In genomic region chr6:13650854-13651253, GRCm38 (mm10) we compare ENCODE assay signal across 23 mouse cellular contexts. TPM values are rescaled to one million over a fixed set of nuclear protein-coding genes. Genes with fewer than 3 reads are reported as not detected.
DNase-seq lines count a peak whose midpoint lies in the region; ATAC-seq and TF ChIP-seq lines count a peak whose summit lies in the region.
"Had no signal": no experiment of that assay in that cellular context is flagged by ENCODE, and none has a peak within 500 bp of the region (broad histone marks: within the 10 kb centered on the region; RNA-seq: fewer than 3 reads in every experiment).

No protein-coding gene starts in this region.

- H3K36me3 ChIP-seq in spleen, adult 2 months (ENCODE audit: control insufficient read depth, insufficient read depth, low read length), result peaks cover 3% of the 10 kb centered on the region; the same call in 1 of the 2 replicates

- 72% methylated on average over 3 of the region's 3 CpGs for WGBS in spleen, adult 2 months

- peak; percentile 67 for ATAC-seq in CD4-positive, CD25-positive, alpha-beta regulatory T cell, adult 4 months
- ATAC-seq in inflammation-experienced regulatory T-cells, adult 6 months, result peak; percentile 79
- ATAC-seq: forebrain, embryonic 14.5 days; forebrain, postnatal 0 days; hindbrain, embryonic 16.5 days; intestine, embryonic 16.5 days had no signal

- intact Hi-C loops in heart, postnatal 14 days (cut with DNase I), result no loop called here

- H3K27me3 ChIP-seq in spleen, adult 2 months (ENCODE audit: control insufficient read depth, insufficient read depth, low read length), result no peaks in the 10 kb centered on the region
- H3K27me3 ChIP-seq: embryonic facial prominence, embryonic 12.5 days; embryonic facial prominence, embryonic 15.5 days; hindbrain, embryonic 12.5 days had no signal

- DNase-seq in spleen, adult 2 months (ENCODE audit: low read depth in 1 of 2, low spot score in 2 of 2), result no peak
- no peak for DNase-seq in spleen, postnatal 4 days (ENCODE audit: low spot score in 2 of 2)
- no peak for DNase-seq in layer of hippocampus, adult 8-10 months (ENCODE audit: low spot score in 2 of 2)
- no peak for DNase-seq in heart, postnatal 14 days
- DNase-seq: adrenal gland, adult 2 months; adrenal gland, postnatal 14 days; cerebellum, adult 11 months; cerebellum, adult 2 months; cerebellum, adult 9-11 months; cerebellum, postnatal 25 days; forebrain, postnatal 0 days; gastrocnemius, adult 2 months; gastrocnemius, postnatal 14 days; heart, adult 11 months; heart, postnatal 36 days had no signal

- no peak for TF ChIP-seq CTCF in spleen, adult 2 months (IDR thresholded peaks at IDR 0.05; ENCODE audit: extremely low read depth, insufficient read depth, insufficient read length, insufficient replicate concordance)

- peaks cover 2% of the 10 kb centered on the region; the same call in 1 of the 2 replicates for H3K4me1 ChIP-seq in spleen, adult 2 months (ENCODE audit: control insufficient read depth, insufficient read depth, insufficient read length)
- H3K4me1 ChIP-seq: embryonic facial prominence, embryonic 12.5 days; embryonic facial prominence, embryonic 15.5 days; hindbrain, embryonic 12.5 days had no signal

- H3K4me3 ChIP-seq in spleen, adult 2 months (ENCODE audit: extremely low read depth, insufficient read depth, insufficient read length), result no peak overlapping the region
- H3K4me3 ChIP-seq: embryonic facial prominence, embryonic 12.5 days; embryonic facial prominence, embryonic 15.5 days; gastrocnemius, adult 2 months; hindbrain, embryonic 12.5 days had no signal

- TF ChIP-seq POLR2A in spleen, adult 2 months (IDR thresholded peaks at IDR 0.05; ENCODE audit: low read depth, low read length), result no peak

- peak overlapping the region; percentile 29; the same call in 1 of the 2 replicates for H3K27ac ChIP-seq in spleen, adult 2 months (ENCODE audit: insufficient read depth, low read length)
- H3K27ac ChIP-seq: embryonic facial prominence, embryonic 12.5 days; embryonic facial prominence, embryonic 15.5 days; gastrocnemius, adult 2 months; hindbrain, embryonic 12.5 days had no signal

RNA-seq across cellular contexts. Expression of gene Bmt2, which starts 26.9 kb away (rescaled TPM):
- 2.6 and 3.0 TPM in 2 replicates for polyA plus RNA-seq in spleen, adult 2 months (2012; rRNA removed)
- polyA plus RNA-seq in CD4-positive, CD25-positive, alpha-beta regulatory T cell, adult 4 months (2017; shearing (Covaris generic)), result 10 to 100 TPM in 1 of 2 experiments, 1 to 10 TPM in 1; 7.6 to 10.7 TPM
- polyA plus RNA-seq in inflammation-experienced regulatory T-cells, adult 6 months (2017; shearing (Covaris generic)), result 10 to 100 TPM in 2 of 3 experiments, 1 to 10 TPM in 1; 5.2 to 10.8 (median 10.1) TPM
- 10 to 100 TPM; 19.6 to 24.9 (median 21.5) TPM for total RNA-seq in layer of hippocampus, adult 8-10 months (2022)
- 10 to 100 TPM; 10.3 to 12.0 TPM for total RNA-seq in heart, postnatal 14 days (2021)

RNA-seq across cellular contexts. Expression of gene Tmem168, which starts 43.0 kb away (rescaled TPM):
- 9.0 and 9.6 TPM in 2 replicates for polyA plus RNA-seq in spleen, adult 2 months (2012; rRNA removed)
- polyA plus RNA-seq in CD4-positive, CD25-positive, alpha-beta regulatory T cell, adult 4 months (2017; shearing (Covaris generic)), result 10 to 100 TPM; 37.1 to 43.5 TPM
- polyA plus RNA-seq in inflammation-experienced regulatory T-cells, adult 6 months (2017; shearing (Covaris generic)), result 10 to 100 TPM; 37.8 to 46.5 (median 39.8) TPM
- 10 to 100 TPM; 14.0 to 14.8 (median 14.3) TPM for total RNA-seq in layer of hippocampus, adult 8-10 months (2022)
- total RNA-seq in heart, postnatal 14 days (2021), result 10 to 100 TPM; 19.8 to 21.0 TPM
